Mouse (Mus musculus) MEL (cell line): ENCODE data around the gene E130114P18Rik.
A peak's percentile ranks its signal among the peaks of the same experiment; 100 is the strongest.

Source experiments
- CTCF ChIP-seq, 3 experiments: IDR thresholded peaks in 2 of 3; conservative IDR thresholded peaks in 1 of 3; 2 replicates each; pipeline ENCODE4 v1.5.1; 2011 to 2012; ENCODE audit warnings: low read length in 3 of 3, low read depth in 2 of 3, mild to moderate bottlenecking in 2 of 3, improper control_type of control experiment in 1 of 3, inconsistent platforms in 1 of 3, mixed read lengths in 1 of 3, moderate library complexity in 1 of 3; ENCODE audit not compliant: control insufficient read depth in 1 of 3, insufficient read depth in 1 of 3, poor library complexity in 1 of 3, severe bottlenecking in 1 of 3
- EP300 ChIP-seq, 2 experiments: IDR thresholded peaks; 2 replicates each; pipeline ENCODE4 v1.6.1; 2011; ENCODE audit warnings: improper control_type of control experiment in 2 of 2, low read length in 2 of 2, low read depth in 1 of 2, mild to moderate bottlenecking in 1 of 2
- GATA1 ChIP-seq: IDR thresholded peaks from 2 replicates; pipeline ENCODE4 v1.6.1; 2011; ENCODE audit warnings: low read depth, low read length, improper control_type of control experiment
- KAT2A ChIP-seq: conservative IDR thresholded peaks from 2 replicates; pipeline ENCODE4 v1.6.1; 2012; ENCODE audit warnings: low read depth, low read length, improper control_type of control experiment, inconsistent platforms
- MXI1 ChIP-seq: IDR thresholded peaks from 2 replicates; pipeline ENCODE4 v1.6.1; 2011; ENCODE audit warnings: mild to moderate bottlenecking, low read depth, low read length, improper control_type of control experiment
- MYB ChIP-seq: IDR thresholded peaks from 2 replicates; pipeline ENCODE4 v1.6.1; 2011; ENCODE audit warnings: mild to moderate bottlenecking, low read depth, low read length, improper control_type of control experiment
- MYC ChIP-seq: IDR thresholded peaks from 2 replicates; pipeline ENCODE4 v1.6.1; 2011; ENCODE audit warnings: low read depth, mild to moderate bottlenecking, low read length, improper control_type of control experiment, moderate library complexity
- POLR2A ChIP-seq, 2 experiments: IDR thresholded peaks; 2 replicates each; pipeline ENCODE4 v1.6.1; 2011 to 2012; ENCODE audit warnings: low read length in 2 of 2, mild to moderate bottlenecking in 2 of 2, control low read depth in 1 of 2, improper control_type of control experiment in 1 of 2, low read depth in 1 of 2, moderate library complexity in 1 of 2; ENCODE audit not compliant: control insufficient read depth in 1 of 2, insufficient read depth in 1 of 2, poor library complexity in 1 of 2
- USF1 ChIP-seq: IDR thresholded peaks from 2 replicates; pipeline ENCODE4 v1.6.1; 2014; ENCODE audit warnings: low read depth, mild to moderate bottlenecking, inconsistent platforms, low read length, improper control_type of control experiment, moderate library complexity
- ZNF384 ChIP-seq: IDR thresholded peaks from 2 replicates; pipeline ENCODE4 v1.6.1; 2012; ENCODE audit warnings: low read depth, mild to moderate bottlenecking, inconsistent platforms, low read length, improper control_type of control experiment

DNA sequence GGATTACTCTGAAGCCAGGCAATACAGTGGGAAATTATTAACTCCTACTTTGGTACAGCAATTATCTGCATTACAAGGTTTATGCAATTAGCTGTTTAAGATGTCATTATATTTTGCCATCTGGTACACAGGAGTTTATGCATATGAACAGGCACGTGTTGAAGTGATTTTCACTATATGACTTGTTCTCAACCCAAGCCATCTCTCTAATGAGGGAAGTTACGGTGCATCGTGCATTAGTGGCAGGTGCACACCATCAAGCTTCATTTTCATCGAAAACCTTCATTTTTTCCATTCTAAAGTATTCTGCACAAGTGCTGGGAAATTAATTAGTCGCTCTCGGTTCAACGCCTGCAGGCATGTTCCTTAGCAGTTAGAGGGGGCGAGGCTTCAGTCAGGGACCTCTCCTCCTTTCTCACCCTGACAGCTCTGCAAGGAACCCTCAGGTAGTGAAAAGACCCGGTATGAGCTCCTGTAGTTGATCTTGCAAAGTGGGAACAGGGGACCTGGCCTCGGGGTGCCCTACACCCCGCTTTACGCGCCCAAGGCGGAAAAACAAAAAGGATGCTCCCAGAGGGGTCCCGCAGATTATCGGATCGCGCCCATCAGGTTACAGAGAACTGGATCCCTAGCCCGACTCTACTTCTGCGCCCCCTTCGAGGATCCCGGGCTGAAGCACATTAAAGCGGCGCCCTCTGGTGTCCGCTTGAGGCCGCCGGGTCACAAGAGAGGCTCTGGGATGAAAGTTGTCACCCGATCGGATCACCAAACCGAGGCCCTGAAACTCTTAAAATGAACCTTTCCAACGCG, 32.4 kb downstream of the E130114P18Rik start:
- TF ChIP-seq POLR2A (IDR thresholded peaks at IDR 0.05; ENCODE audit: control insufficient read depth in 1 of 2, insufficient read depth in 1 of 2, low read depth in 1 of 2, low read length in 2 of 2, poor library complexity in 1 of 2) (no peak), GATA1 (no peak), MYB (no peak), EP300 (IDR thresholded peaks at IDR 0.05; ENCODE audit: low read depth in 1 of 2, low read length in 2 of 2) (no peak), CTCF (IDR thresholded peaks at IDR 0.05 in 2 of 3, conservative IDR thresholded peaks at IDR 0.05 in 1 of 3; ENCODE audit: control insufficient read depth in 1 of 3, insufficient read depth in 1 of 3, low read depth in 2 of 3, low read length in 3 of 3, poor library complexity in 1 of 3, severe bottlenecking in 1 of 3) (peak; percentile 42 to 93 (median 84); a peak in 5 of 6 replicates), KAT2A (no peak), ZNF384 (no peak), MYC (no peak), MXI1 (no peak), USF1 (no peak)
